Mouse (Mus musculus) testis, postnatal 10 days (tissue): ENCODE results near the gene Scn3a.

Experiments
- DNase-seq: peaks from one replicate; pipeline ENCODE4 v3.0.0; 2021; ENCODE audit warnings: low spot score

The Scn3a gene

GRCm38 (mm10) chr2:65566793-65567787 is at the start of gene Scn3a:
TSS of gene Scn3a (minus strand) at chr2:65567627.
- DNase-seq, result peak; percentile 57

- DNase-seq, result no peak
Observed at GRCm38 (mm10) chr2:65611887-65612286, 44.5 kb upstream of the Scn3a start.

- no peak for DNase-seq
Observed at GRCm38 (mm10) chr2:65607813-65608212, 40.4 kb upstream of the Scn3a start.

GRCm38 (mm10) chr2:65587679-65588078 is 20.3 kb upstream of the Scn3a start:
- no peak for DNase-seq

GRCm38 (mm10) chr2:65567925-65568324 is 498 bp upstream of the Scn3a start:
- DNase-seq, result no peak

- no peak for DNase-seq
Observed at GRCm38 (mm10) chr2:65563898-65564297, 3.5 kb downstream of the Scn3a start.

GRCm38 (mm10) chr2:65557719-65558118 is 9.7 kb downstream of the Scn3a start:
- no peak for DNase-seq

- DNase-seq, result no peak
Observed at GRCm38 (mm10) chr2:65554662-65555061, 12.8 kb downstream of the Scn3a start.

- DNase-seq, result no peak
Observed at GRCm38 (mm10) chr2:65553473-65553872, 14.0 kb downstream of the Scn3a start.

GRCm38 (mm10) chr2:65552727-65553126 is 14.7 kb downstream of the Scn3a start:
- DNase-seq, result no peak

GRCm38 (mm10) chr2:65552222-65552621 is 15.2 kb downstream of the Scn3a start:
- no peak for DNase-seq

GRCm38 (mm10) chr2:65551736-65552135 is 15.7 kb downstream of the Scn3a start:
- DNase-seq, result no peak

- no peak for DNase-seq
Observed at GRCm38 (mm10) chr2:65550564-65550963, 16.9 kb downstream of the Scn3a start.

GRCm38 (mm10) chr2:65548665-65549064 is 18.8 kb downstream of the Scn3a start:
- no peak for DNase-seq

- no peak for DNase-seq
Observed at GRCm38 (mm10) chr2:65547341-65547740, 20.1 kb downstream of the Scn3a start.

- DNase-seq, result no peak
Observed at GRCm38 (mm10) chr2:65542906-65543592, 24.4 kb downstream of the Scn3a start.

- DNase-seq, result no peak
Observed at GRCm38 (mm10) chr2:65541781-65542180, 25.6 kb downstream of the Scn3a start.

GRCm38 (mm10) chr2:65538436-65538835 is 29.0 kb downstream of the Scn3a start:
- DNase-seq, result no peak

GRCm38 (mm10) chr2:65532127-65532854 is 35.1 kb downstream of the Scn3a start:
- DNase-seq, result no peak

GRCm38 (mm10) chr2:65529148-65529547 is 38.3 kb downstream of the Scn3a start:
- DNase-seq, result no peak

GRCm38 (mm10) chr2:65516703-65517102 is 50.7 kb downstream of the Scn3a start:
- no peak for DNase-seq

GRCm38 (mm10) chr2:65508217-65508616 is 59.2 kb downstream of the Scn3a start:
- no peak for DNase-seq
